Mouse (Mus musculus): Measurements from ENCODE around the gene Ccdc32.

DNA sequence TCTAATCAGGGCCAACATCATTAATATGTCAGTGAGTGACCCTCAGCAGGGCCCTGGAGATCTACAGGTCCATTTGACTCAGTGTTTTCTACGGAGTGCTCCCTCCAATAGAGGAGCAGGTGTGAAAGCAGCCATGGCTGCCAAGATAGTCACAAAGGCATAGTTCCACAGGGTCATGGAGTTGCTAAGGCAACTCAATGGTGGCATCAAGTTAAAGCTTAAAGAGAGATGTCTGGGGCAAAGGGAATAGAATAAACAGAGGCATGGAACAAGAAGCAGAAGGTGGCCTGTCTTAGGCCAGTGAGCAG lies 32.4 kb downstream of the Ccdc32 start:
- TF ChIP-seq POLR2A (IDR thresholded peaks at IDR 0.05; ENCODE audit: low read depth, low read length) = no peak
- no peak for TF ChIP-seq CTCF (IDR thresholded peaks at IDR 0.05; ENCODE audit: extremely low read depth, insufficient read depth, insufficient read length, insufficient replicate concordance)
